Mouse (Mus musculus) left cerebral cortex, adult 8-10 months (tissue): ENCODE results near the gene Cap2. TPM values are rescaled to one million over a fixed set of nuclear protein-coding genes. Genes with fewer than 3 reads are reported as not detected.

Experiments
- DNase-seq, 2 experiments: peaks; one replicate each; pipeline ENCODE4 v3.0.0; 2022; ENCODE audit warnings: low spot score in 2 of 2
- total RNA-seq, 4 experiments: library from RNA; stranded (reverse); gene quantifications; 2 replicates each; pipeline ENCODE4 v1.2.4; 2022

The Cap2 gene
- total RNA-seq, result 100 to 1,000 TPM; 205 to 244 (median 221) TPM

DNA sequence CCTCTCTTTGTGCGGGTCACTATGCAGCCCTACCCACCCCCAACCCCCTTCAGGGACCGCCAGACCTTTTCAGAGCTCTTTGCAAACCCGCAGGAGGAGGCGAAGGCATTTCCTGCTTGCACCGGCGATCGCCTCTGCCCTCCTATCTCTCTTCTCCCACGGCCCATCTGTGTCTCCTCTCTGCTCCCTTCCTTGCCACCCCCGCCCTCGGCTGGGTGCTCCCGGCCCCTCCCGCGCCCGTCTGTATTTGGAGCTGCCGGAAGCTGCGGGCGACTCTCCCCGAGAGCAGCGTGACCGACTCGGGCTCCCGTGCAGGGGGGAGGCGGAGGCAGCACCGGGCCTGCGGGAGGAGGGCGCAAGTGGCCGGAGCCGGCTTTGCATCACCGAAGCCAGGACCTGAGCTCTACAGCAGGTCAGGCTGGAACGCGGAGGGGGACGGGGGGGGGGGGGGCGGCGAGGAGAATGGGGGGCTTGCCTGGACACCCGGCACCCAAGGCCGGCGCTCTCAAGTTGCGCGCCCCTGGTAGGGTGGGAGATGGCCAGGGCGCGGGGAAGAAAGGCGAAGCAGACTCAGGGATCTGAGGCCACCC lies at the start of gene Cap2:
TSS of gene Cap2 (plus strand) at position 49 of the 590 bp plus-strand sequence.
- peak; percentile 42 to 89 for DNase-seq

DNA sequence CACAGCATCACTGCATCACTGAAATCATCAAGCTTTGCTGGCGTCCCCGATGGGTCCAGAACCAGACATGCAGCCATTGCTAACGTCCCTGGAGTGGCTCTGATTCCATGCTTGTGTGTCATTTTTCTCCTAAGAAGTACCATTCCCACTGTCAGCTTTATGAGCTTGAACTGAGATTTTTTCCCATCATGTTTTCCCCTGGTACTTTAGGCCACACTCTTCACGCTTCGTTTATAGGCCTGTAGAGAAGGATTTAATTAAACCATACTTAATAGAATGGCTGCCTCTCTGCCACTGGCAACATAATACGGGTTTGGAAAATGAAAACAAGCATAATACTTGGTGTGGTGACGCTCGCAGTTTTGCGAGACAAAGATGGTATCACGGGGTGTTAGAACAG lies 42.1 kb upstream of the Cap2 start:
- no peak for DNase-seq

DNA sequence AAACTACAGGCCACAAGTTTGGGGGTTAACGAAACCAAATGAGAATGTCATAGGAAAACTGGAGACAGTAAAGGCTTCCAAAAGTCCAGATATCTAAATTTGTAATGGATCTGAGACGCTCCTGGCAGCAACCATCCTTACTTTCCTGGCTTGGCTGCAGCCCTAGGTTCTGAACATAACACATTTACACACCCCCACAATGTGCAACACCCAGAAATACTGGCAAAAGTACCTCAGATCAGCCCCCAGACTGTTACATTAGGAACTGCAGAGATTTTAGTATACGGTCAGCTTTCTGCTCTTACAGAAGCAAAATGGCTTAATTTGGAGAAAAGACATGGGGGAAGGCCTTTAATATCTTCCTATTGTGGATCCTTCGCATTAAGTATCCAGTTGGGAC lies 39.4 kb upstream of the Cap2 start:
- peak in 1 of 2 experiments; percentile 55 for DNase-seq

DNA sequence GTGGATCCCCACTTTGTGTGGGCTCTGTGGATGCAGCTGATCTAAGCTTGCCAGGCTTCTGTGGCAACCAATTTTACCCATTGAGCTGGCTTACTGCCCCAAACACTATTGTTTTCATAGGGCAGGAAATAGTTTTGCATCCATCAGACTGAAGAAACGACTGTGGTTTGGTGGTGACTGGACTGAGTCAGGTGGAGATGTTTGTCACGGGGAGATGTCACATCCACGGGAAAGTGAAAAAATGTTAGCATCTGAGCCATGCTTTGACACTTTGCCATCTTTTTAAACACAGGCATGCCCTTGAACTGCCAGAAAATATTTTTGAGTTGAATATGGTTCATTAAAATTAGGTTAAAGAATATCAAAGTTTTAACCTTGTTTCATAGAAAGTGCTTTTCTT lies 37.9 kb upstream of the Cap2 start:
- no peak for DNase-seq

DNA sequence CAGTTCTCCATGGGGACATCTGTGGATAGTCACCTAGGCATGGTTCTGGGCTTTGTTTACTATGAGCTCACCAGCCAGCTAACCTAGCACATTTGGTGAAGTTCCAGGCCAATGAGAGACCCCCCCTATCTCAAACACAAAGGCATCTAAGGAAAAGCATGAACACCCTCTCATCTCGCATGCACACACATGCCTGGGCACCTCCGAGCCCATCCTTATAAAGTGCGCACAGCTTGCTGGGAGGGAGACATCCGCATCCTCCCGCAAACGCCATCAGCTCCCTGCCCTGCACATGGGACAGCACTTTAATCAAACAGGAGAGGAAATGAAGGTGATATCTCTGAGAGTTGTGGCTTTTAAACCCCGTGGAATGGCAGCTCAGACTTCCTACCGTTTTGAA lies 33.4 kb upstream of the Cap2 start:
- no peak for DNase-seq

DNA sequence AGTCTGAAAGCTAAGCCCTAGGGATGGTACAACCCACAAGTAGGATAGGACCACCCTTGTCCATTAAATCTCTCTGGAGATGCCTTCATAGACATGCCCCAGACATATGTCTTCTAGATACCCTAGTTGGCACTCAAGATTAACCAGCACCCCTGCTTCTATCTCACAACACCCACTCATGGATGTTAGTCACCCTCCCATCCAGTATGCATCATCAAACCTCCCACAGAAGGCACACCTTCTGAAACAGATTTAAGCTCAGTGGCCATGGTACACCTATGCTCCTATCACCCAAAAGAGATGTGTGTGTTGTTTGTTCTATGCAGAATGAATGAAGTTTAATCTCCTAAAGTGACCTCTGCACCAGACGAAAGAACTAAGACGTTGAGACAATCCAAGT lies 32.1 kb upstream of the Cap2 start:
- no peak for DNase-seq

DNA sequence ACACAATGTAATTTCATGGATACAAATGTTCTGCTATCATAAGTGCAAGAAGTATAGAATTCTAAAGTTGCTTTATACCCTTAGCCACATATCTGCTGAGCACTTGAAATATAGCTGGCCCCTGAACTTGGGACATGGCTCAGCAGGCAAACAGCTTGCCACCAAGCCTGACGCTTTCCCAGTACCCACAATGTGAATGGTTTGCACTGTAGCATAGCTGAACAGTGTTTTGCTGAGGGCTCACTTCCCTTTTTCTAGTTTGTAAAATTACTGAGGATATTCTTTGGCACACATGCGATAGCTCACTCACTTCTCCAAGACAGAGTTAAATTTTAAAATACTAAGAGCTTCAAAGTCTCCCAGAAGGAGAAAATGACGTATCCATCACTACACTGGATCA lies 20.4 kb upstream of the Cap2 start:
- DNase-seq, result no peak

DNA sequence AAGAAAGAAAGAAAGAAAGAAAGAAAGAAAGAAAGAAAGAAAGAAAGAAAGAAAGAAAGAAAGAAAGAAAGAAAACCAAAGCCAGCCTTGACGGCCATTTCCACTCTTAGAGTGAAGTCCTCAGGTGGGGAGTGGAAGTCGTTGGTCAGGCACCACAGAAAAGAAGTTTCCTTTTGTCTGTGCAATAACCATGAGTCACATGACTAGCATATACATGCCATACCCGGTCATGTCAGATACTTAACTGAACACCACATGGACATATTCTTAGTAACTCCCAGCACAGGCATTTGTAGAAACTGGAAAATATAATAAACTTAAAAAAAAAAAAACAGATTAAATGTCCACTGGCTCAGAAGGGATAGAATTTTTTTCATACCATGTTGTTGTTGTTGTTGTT lies 16.0 kb upstream of the Cap2 start:
- DNase-seq, result no peak

DNA sequence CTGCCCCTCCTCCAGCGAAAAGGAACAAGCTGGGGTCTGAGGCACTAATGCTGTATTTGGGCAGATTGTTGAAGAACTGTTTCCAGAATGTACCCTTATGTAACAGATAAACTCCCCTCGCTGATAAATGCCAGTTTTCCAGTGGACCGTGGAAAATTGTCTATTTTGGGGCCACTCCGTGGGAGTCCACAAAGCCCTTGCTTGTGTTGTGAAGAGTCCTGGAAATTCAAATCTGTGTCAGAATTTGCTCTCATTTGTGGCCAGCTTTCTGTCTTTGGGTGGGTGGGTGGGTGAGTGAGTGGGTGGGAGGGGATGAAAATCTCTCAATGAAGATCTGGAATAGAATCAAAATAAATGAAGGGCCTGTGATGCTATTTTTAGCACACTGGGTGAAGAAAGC lies 13.5 kb upstream of the Cap2 start:
- peak; percentile 18 to 31 for DNase-seq

DNA sequence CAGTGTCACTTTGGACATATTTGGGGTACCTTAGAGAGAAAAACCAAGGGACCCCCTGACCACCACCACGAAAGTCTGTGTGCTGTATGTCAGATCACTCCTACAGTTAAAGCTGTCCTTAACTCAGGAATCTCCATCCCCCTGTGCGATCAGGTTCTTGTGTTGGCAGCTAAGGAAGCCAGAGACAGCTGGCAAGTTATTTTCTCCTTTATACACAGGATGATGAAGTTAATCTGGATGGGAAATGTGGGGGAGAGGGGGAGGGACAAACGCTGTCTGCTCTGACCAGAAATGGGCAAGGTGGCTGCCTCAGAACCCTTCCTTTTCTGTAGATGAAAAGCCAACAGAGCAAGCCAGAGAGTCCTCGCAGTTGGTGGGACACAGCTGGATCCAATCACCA lies 11.0 kb upstream of the Cap2 start:
- DNase-seq, result peak in 1 of 2 experiments; percentile 34

DNA sequence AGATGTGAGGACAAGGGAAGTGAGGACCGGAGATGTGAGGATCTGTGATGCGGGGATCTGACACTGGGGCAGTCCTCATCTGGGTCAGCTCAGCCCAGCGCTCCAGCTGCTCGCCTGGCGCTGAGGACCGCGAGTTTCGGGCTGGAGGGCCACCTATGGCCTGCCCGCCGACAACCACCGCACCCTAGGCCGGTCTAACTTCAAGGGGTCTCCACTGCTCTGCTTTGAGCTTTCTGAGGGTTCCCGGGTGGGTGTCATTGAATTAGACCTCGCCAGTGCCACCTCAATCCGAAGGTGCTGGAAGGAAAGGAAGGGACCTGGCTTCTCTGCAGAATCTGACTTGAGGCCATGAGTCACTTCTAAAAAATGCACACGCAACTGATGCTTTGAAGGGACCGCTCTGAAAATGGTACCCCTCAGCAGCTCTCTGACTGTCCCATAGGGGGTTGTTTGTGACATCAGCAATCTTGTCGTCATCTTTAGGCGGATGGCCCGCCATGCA lies 793 bp downstream of the Cap2 start:
- DNase-seq, result peak in 1 of 2 experiments; percentile 43

DNA sequence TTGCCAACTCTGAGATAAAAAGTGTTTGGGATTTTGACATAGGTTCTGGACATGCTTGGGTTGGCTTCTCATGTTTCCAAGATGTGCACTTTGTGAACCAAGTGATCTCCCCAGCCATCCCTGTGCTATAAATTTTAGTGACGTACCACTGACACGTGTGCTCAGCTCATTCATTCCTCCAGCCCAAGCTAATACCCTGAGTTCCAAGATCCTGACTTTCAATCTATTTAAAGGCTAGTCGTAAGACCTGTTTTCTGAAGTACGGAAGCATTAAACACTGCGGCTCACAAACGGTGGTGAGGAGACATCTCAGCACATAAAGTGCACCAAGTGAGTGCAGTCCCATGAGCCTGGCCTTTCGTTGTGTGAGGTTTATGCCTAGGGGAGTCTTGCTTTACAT lies 6.3 kb downstream of the Cap2 start:
- no peak for DNase-seq

DNA sequence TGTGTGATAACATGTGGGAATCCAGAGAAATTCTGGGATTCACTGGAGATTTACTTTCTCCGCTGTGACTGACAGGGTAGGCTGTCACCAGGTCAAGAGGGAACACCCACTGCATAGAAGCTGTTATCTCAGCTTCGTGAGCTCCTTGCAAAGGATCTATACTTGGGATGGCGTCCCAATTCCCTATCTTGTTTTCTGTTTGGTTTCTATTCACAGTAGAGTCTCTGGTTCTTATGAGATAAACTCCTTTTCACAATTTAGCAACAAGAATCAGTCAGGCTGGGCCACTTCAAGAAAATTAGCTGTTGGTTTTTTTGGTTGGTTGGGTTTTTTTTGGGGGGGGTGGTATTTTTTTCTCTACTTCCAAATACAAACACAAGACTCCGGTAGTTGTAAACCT lies 7.2 kb downstream of the Cap2 start:
- DNase-seq, result no peak

DNA sequence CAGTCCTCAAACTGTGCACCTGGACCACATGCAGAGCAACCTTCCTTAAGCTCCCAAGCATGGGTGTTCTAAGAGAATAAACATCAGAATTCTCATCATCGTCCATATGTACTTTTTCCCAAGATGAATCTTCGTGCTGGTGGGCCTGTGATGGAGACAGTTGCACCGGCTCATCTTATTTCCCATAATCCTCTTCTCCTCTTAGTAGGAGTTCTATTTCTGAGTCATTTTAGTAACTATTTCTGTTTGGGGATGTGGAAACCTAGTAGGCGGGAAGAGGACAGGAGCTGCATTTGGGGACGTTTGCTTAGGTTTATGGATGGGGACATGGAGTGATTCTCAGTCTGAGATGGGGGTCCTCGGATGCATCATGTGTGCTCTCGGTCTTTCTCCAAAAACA lies 8.8 kb downstream of the Cap2 start:
- DNase-seq, result no peak

DNA sequence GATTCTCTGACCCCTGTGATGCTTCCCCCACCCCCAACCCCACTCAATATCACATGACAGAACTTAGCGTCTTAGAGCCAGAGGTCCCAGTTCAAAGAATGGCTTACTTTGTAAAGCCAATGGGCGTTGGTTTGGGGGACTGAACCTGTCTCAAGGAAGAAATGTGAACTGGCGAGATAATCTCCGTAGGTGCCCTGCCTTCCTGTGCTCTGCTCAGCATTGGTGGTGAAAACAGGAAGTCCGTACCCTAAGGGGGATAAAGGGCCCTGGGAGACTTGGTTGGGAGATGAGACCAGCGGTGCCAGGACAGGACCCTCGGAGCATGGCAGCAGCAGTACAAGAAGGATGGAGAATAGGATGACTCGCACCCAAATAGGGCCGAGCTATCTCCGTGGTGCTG lies 12.8 kb downstream of the Cap2 start:
- DNase-seq, result no peak

DNA sequence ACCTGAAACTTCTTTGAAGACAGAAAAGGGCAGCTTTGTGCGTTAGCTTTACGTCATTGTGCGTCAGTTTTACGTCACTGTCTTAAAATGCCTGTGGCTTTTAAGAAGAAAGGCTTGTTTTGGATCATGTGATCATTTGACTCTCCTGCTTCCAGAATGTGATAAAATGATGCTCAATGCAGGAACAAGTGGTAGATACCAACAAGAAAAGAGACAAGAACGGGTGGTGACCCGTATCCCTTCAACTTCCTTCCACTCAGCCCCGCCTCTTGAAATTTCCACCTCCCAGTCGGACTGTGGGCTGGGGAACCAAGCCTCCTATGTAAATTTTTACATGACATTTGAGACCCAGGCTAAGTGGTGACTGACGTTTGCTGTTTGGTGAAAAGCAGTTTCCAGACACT lies 13.5 kb downstream of the Cap2 start:
- no peak for DNase-seq

DNA sequence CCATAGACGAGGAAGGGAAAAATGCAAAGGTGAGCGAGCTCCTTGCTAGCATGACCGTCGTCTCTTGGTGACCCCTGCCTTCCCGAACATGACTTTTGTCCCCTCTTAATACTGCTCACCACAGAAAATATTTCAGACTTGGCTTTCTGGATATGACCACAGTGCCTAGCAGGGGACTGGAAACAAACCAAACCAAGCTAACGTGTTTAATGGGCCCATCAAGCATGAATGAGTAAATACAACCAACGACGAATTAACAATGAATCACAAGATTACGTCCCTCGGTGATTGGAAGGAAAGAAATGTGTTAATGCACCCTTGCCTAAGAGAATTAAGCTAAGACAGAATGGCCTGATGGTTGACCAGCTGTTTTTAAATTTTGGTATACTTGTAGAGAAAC lies 13.9 kb downstream of the Cap2 start:
- no peak for DNase-seq

DNA sequence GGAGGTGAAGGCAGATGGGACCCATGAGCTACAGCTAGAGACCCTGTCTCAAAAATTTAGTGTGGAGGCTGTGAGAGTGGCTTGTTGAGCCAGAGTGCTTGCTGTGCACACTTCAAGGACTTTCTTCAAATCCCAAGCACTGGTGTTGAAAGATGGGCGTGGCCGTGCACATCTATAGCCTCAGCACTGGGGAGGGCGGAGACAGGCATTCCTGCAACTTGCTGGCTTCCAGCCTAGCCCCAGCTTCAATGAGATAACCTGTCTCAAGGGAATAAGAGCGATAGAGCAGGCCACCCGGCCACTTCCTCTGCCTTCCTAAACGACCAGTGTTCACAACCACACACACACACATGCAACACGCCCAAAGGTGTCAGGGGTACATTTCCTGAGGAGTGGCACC lies 14.5 kb downstream of the Cap2 start:
- no peak for DNase-seq

DNA sequence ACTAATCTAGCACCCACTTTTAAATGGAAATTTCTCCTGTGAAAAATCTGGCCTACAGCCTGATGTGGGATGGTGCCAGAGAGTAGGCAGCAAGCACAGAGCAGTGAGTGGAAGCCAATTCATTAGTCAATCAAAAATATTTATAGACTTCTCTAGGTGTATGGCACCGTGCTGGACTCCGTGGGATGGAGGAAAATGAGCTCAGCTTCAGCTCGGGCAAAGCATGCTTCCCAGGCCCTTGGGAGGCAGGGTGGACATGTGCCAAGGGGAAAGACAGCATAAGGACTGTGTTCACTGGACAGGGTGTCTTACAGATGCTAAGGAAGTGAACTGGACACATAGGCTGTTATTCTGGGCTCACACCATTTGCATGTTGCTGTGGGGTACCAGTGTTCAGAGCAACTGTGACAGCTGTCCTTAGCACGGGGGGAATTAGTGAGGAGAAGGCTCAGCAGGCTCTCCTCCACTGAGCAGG lies 15.6 kb downstream of the Cap2 start:
- DNase-seq, result peak; percentile 49 to 90

DNA sequence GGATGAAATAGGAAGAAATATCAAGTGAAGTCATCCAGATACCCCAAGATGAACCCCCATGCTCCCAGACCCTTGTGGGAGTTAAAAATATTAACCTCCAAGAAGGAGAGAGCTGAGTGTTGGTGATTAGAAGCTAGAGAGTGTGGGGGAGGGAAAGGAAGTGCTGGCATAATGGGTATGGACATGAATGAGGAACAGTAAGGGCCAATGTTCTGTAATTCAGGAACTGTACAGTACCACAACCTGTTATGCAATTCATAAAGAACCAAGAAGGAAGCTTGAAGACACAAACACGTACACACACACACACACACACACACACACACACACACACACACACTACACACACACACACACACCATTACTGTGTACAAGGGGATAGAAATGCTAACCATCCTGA lies 19.8 kb downstream of the Cap2 start:
- no peak for DNase-seq

DNA sequence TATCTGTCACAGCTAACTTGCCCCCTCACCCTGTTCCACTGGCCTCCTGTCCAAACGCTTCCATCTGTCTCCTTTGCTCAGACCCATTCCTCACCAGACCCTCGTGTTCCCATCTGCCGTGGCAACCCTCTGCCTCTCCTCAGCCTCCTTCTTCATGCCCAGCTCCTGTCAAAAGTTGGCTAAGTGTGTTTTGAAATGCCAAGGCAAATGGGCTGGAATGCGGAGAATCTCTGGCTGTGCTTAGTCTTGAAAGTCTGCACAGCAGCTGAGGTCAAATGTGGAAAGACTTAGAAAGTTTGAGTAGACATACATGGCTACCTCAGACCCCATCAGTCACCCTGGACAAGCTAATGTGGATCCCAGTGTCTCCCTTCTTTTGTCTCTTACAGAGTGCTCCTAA lies 21.1 kb downstream of the Cap2 start:
- DNase-seq, result no peak

DNA sequence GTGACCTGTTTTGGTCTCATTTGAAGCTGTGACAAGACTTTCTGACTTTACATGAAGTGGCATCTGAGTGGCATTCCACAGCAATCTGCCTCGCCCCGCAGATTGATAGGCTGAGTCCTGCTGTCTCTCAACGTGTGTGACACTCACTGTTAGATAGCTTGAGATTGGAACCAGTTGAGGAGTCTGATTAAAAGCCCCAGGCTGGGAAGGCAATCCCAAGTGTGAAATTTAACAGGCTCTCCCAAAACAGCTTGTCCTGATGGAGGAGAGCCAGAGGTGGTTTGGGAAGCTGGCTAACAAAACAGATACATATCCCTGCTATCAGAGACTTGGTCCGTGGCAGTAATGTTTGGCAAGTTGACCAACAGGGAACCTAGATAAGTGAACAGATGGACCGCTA lies 21.6 kb downstream of the Cap2 start:
- no peak for DNase-seq

DNA sequence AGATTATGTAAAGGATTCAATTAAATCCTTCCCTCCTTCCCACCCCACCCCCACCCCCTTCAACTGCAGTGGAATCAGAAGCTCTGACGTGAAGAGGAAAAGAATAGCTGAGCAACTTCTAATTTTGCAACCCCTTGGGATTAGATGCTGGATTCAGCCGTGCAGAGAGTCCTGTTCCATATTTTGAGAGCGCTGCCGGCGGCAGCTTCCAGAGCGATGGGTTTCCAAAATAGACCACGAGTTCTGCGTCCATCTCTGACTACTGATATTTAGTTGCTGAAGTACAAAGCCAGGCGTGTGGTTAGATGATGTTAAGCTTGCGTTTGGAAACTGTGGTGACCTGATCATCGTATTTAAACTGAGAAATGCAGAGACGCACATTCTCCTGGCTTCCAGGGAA lies 22.1 kb downstream of the Cap2 start:
- peak in 1 of 2 experiments; percentile 36 for DNase-seq
